Mouse (Mus musculus) CD4-positive, CD25-positive, alpha-beta regulatory T cell, adult 4 months (primary cell): Measurements from ENCODE around the gene Cartpt. TPM values are rescaled to one million over a fixed set of nuclear protein-coding genes. Genes with fewer than 3 reads are reported as not detected.
"Not testable (repeated sequence)": the region's sequence is repeated elsewhere in the genome, so short reads cannot be mapped to it uniquely, and the experiment has no call there.

Experiments
- ATAC-seq: one replicate; pipeline ENCODE4 v1.8.0; 2017
- polyA plus RNA-seq, 2 experiments: library from polyadenylated mRNA; unstranded; fragments of 100-300 nt; shearing (Covaris generic); gene quantifications; one replicate each; pipeline ENCODE4 v1.2.1; 2017

The Cartpt gene
- polyA plus RNA-seq, result not detected

DNA sequence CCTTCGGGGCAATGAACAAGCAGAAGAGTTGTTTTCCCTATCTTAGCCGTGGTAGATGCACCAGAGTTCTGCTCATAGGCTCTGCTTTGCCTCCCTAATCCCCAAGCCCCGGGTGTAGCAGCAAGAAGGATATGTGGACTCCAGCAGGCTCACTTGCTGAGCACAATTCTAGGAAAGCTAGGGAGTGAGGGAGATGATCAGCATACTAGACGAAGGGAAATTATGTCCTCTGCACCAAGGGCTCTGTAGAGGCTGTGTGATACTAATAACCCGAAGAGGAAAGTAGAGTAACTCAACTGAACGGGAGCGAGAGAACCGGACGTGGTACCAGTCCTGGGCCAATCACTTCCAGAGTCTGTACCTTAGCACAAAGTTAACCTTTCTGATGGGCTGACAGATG is at the start of gene Cartpt:
TSS of gene Cartpt (minus strand) at position 127 of the 400 bp plus-strand sequence.
- ATAC-seq, result no peak

DNA sequence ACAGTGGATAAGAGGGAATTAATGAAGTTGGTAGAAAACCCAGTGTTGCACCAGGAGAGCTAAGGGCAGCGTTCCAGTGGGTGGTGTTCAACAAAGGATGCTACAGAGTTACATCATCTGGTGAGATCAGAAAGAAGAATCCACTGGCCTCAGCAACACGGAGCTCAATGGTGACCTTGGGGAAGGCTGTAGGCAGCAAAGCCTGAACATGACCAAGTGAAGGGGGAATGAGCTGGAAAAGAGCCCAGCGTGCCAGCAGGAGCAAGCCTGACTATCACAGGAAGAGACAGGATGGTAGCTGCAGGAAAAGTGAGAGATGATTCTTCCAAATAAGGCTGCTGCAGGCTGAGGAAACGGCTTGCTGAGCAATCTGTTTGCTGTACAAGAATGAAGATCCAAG is 46.5 kb upstream of the Cartpt start:
- ATAC-seq, result no peak

DNA sequence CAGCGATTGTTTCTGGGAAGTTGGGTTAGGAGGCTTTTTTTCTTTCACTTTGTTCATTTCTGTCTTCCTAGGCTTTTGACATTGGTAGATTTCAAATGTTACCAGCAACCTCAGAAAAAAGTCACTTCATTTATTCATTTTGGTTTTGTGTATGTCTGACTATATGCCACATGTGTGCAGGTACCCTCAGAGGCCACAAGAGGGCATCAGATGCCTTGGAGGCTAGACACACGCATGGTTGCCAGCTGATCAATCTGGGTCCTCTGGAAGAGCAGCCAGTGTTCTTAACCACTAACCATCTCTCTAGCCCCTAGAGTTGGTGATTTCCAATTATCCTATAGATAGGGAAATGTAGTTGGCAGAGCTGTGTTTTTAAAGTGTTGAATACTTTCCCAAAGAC is 42.6 kb upstream of the Cartpt start:
- no peak for ATAC-seq

DNA sequence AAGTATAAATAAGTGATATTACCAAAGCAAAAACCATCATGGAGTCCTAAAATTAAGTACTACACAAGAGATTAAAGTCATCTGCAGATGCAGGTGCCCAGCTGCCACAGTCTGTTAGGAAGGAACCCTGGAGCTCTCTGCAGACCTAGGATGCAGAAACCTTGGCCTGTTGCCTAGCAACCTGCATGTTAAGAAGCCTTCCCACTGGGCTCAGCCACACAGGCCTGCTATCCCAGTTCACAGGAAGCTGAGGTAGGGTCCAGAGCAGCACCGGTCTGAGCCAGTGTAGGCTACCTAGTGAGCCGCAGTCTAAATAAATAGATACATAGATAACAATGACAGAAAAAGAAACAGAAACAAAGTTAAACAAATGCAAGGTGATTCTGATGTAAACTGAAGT is 39.7 kb upstream of the Cartpt start:
- no peak for ATAC-seq

DNA sequence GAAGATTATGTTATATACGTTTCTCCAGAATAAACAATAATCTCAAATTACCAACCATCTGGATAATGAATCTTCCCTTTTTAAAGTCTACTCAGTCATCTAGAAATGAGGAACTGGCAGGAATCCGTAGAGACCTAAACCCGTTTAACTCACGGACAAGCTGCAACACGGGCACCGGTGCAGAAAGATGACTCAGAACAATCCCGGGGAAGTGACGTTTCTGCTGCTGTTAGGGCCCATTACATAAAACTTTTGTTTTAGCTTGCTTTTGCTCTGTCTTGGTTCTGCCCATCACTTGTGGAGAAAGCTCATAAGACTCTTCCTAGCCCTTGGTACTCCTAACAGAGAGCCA is 38.4 kb upstream of the Cartpt start:
- no peak for ATAC-seq

DNA sequence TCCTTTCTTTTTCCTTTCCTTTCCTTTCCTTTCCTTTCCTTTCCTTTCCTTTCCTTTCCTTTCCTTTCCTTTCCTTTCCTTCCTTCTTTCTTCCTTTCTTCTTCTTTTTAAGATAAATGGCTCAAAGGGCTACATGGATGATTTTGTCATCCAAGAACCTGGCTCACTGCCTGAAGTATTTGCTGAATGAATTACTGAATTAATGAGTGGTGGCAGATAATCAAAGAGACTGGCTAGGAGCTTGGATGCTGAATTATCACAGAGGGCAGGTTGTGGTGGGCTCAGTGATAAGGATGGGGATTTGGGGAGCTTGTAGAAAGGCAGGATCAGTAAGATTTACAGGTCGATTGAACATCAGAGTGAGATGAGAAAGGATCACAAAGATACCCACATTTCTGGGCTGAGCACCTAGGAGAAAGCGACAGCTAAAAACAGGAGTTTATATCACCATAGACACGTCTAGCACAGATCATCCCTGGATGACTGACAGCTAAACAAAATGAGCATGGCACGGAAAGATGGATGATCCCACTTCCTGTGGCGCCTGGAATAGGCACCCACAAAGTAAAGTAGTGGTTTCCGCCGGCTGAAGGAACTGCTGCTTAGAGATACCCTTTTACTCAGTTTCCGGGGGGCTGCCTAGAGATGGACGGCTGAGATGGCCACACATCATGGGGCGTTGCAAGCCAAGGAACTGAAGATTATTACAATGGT is 37.9 kb upstream of the Cartpt start:
- ATAC-seq, result no peak

DNA sequence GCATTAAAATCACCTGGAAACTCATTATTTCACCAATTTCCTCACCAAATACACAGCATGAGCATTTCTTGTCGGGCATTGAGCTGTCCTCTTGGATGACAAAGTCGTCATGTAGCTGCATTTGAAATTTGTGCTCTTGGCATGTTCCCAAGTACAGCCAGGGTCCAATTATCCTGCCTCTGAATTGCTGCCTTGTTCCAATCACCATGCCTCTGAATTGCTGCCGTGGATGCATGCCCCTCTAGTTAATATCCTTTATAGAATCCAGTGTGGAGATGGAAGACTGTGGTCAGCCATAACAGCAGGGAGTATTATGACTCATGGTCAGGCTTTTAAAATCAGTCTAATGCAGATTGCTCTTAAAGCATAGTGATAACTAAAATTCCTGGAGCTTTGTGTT is 36.9 kb upstream of the Cartpt start:
- no peak for ATAC-seq

DNA sequence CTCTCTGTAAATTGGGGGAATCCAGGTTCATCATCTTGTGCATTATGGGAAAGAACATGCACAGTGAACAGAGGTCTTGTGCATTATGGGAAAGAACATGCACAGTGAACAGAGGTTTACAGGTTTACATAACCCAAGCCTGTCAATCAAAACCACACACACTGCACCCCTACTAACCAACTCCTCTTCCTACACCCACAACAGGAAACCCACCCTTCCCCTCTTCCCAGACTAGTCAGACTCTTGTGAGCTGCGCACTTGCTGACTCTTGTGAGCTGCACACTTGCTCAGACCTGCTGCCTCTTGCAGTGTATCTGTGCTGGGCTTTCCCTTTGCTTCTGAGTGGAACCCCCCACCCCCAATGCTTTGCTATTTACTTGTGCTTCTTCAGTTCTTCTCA is 31.5 kb upstream of the Cartpt start:
- peak; percentile 49 for ATAC-seq

DNA sequence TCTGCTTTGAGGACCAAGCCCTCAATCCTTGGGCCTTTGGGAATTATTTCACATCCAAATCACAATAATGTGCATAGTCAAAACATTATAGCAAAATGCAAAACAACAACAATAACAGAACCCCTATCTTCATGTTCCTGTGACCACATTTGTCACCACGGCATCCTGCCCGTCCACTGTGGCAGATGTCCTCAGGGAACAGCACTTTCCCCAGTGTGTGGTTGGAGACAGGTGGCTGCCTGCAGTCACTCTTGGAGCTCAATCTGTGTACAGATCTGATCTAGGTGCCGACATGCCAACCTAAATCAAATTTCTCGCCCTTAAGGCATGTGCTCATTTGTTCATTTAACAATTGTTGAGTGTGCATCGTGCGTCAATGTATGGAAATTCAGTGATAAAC is 30.6 kb upstream of the Cartpt start:
- ATAC-seq, result no peak

DNA sequence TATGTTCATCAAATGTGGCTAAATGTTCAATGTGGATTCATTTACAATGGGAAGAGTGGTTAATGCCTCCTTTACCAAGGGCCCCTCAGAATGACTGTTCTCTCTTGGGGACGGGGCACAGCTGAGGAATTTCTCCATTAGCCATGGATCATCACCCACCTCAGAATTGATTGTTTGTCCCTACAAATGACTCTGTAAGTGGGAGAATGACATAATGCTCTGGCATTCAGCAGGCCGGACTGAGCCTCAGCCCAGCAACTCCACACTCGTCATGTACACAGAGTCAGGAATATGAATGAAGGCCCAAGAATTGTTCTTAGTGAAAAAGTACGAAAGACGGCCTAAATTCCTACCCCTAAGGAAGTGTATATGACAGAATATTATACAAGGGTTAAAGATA is 25.4 kb upstream of the Cartpt start:
- ATAC-seq, result no peak

DNA sequence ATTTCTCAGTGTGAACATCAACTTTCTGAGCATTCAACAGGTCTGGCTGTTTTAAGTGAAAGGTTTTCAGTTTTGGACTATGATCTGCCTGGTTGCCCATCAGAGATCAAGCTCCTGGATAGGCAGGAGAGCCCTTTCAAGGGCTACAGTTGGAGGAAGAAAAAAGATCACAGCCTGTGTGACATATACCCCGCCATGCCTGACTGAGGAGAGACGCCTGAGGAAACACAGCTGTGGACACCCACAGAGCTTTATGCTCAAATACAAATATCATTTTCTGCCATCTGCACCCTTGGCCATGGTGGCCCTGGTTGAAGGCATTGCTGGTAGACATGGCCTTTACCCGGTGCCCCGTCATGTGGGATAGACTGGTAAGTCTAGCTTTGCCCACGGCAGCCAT is 14.7 kb upstream of the Cartpt start:
- ATAC-seq, result no peak

DNA sequence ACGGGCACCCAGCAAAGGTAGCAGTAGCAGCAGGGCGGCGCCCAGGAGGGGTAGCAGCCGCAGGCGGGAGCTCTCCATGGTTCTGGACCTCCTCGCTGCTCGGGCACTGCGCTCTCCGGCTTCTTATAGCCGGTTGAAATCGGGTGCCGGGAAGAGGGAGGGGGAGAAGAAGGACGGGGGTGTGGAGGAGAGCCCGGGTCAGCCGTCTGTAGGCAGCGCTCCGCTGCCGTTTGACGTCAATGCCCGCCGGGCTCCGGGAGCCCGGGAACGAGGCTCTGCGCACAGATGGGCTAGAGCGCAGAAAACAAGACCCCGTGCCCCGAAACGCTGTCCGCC is 366 bp downstream of the Cartpt start:
- ATAC-seq, result no peak

DNA sequence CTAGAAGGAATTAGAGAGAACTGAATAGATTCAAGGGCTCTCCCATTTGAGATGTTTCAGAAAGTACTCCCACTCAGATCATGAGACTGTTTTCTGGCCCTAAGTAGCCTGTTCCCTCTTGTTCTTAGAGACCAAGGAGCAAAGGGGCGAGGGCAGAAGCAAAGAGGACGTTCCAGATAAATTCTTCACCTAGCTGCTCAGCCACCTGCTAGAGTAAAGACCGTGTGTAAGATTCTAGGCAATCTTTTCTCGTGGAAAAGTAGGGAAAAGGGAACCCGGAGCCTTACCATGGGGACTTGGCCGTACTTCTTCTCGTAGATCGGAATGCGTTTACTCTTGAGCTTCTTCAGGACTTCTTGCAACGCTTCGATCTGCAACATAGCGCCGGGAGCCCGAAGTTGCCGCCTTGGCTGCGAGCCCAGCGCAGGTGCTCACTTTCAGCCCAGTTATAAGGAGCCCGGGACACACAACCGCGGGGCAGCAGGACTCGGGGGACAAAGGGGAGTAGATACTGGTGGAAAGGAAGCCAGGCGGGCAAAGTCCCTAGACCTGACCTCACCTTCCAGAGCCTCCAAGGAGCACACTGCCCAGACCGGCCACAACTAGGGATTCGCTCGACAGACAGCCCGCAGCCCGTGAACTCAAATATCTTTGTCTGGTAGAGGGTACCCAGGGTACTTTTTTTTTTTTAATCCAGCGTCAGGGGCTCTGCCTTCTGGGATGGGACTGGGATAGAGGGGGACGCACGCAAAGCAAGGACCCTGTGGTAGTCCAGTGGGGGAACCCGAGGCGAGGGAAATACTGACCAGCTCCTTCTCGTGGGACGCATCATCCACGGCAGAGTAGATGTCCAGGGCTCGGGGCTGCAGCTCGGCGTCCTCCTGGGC is 978 bp downstream of the Cartpt start:
- ATAC-seq, result no peak

DNA sequence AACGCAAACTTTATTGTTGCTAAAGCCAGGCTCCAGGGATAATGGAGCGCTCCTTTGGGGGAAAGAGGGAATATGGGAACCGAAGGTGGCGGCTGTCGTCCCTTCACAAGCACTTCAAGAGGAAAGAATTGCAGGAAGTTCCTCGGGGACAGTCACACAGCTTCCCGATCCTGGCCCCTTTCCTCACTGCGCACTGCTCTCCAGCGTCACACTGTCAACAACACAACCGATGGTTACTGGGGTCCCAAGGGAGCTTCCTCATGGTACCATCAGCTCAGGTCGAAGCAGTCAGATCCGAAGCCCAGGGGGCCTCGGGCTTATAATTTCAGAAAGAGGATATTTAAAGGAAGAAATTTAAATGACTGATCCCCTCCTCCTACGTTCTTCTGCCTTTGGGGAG is 2.1 kb downstream of the Cartpt start:
- ATAC-seq, result no peak

DNA sequence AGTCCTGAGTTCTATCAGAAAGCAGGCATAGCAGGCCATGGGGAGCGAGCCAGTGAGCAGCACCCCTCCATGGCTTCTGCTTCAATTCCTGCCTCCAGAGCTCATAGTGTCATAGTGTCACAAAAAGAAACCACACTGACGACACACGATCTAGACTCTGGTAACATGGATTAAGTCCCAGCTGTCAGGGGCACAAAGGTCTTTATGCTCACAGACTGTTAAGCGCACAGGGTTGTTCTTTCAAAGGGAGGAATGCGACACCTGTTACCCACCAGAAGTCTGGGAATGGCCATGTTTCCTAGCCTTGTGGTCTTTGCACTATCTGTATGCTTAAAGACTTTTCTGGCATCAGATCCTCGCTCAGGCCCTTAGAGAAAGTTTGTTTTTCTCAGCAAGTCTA is 15.3 kb downstream of the Cartpt start:
- no peak for ATAC-seq

DNA sequence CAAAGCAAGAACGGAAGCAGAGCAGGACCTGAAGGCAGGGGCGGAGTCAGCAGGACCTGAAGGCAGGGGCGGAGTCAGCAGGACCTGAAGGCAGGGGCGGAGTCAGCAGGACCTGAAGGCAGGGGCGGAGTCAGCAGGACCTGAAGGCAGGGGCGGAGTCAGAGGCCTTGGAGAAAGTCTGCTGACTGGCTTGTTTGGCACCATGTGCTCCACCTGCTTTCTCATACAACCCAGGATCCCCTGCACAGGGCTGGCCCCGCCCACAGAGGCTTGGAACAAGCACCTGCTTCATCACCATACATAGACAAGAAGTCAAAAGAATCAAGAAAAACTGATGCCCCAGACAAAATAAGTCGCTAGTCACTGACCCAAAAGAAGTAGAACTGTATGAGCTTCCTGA is 19.1 kb downstream of the Cartpt start:
- ATAC-seq, result not testable (repeated sequence)

DNA sequence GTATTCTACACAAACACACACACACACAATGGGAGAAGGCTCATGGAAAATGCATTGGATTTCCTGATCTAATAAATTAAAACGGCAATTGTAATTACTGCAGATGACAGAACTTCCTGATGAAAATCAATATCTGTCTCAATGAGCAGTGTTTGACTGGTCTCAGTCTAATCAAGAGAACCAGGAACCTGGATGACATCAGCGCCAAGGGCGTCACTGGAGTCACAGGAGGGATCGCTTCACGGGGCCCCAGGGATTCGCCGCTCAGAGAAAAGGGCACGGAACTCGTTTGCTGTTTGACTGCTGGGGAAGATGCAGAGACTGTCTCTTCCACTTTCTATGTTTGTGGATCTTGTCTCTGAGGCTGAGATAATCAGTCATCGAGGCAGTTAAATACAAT is 21.2 kb downstream of the Cartpt start:
- no peak for ATAC-seq

DNA sequence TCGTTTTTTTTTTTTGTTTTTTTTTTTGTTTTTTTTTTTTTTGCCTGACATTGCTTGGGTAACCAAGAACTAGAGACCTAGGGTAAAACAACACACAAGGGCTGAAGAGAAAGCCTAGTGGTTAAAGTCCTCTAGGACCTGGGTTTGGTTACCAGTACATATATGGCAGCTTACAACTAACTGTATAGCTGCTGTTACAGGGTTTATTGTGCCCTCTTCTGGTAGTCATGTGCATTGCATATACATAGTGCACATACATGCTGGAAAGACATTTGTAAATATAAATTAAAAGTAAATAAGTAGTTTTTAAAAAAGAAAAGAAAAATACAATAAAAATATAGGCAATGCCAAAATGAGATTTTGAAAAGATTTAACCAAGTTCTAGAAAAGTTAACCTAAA is 28.8 kb downstream of the Cartpt start:
- ATAC-seq, result no peak

DNA sequence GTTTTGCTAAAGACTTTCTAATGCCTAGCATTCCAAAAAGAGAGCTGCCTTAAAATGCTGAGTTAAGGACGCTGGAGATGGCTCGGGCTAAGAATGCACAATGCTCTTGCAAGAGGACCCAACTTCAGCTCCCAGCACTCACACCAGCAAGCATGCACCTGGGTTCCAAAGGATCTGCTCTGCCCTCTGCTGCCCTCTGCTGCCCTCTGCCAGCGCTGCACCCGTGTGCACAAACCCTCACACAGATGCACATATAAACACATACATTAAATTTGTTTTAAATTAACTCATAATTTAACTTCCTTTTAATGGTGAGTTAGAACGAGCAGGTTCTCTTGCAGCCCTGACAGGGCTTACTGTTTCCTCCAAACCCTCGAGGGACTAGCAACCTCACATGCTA is 32.5 kb downstream of the Cartpt start:
- no peak for ATAC-seq

DNA sequence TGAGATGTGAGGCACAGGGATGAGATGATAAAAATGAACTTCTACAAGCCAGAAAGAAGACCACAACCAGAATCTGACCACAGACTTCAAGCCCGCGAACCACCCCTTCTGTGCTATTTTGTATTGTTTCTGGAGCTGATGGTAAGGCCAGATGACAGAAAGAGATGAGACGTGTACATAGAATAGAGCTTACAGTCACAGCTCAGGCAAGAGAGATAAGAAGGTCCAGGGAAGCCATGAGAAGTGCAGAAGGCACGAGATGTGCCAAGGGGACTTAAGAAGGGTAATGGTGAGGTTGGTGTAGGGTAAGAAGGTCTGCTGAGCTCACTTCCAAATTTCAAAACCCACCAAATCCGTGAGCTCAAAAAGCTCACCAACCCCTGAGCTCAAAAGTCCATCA is 36.6 kb downstream of the Cartpt start:
- no peak for ATAC-seq

DNA sequence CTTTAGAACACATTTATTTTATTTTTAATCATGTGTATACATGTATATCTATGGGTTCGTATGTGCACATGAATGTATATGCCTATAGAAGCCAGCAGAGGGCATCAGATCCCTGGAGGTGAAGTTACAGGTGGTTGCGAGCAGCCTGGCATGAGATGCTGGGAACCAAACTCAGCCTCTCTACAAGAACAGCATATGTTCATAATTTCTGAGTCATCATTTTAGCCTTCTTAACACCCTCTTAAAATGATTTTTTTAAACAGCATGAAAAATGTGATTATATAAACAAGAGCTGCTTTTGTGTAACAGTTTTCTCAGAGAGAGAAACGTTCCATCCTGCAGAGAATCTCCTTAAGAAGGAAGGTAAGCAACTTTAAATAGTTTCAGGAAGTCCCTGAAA is 40.2 kb downstream of the Cartpt start:
- no peak for ATAC-seq

DNA sequence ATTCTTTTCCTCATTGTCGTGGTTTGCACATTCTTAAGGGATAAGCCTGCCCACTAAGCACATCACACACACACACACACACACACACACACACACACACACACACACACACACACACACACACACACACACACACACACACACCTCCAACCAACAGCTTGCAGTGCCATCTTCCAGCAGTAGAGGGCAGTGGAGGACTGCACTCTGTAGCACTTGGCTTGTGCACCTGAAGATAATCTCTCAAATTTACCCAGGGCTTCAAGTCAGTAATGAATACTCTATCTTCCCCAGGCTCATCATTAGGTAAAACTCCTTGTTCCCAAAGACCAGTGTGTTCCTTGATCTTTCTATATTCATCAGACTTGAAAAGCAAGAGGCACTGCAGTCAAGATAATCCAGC is 41.8 kb downstream of the Cartpt start:
- ATAC-seq, result no peak

DNA sequence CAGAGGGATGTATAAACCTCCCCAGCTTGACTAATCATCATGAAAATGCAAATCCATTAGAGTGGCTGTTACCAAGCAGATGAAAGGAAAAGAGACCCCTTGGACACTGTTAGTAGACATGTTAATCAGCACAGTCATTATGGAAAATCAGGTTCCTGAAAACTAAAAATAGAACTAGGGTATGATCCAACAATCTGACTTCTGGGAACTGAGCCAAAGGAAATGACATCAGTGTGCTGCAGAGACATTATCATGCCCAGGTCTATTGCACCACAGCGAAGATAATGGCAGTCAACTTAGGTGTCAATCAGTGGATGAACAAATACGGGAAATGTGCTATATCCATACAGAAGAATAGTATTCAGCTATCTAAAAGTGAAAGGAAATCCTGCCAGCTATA is 43.0 kb downstream of the Cartpt start:
- ATAC-seq, result no peak

DNA sequence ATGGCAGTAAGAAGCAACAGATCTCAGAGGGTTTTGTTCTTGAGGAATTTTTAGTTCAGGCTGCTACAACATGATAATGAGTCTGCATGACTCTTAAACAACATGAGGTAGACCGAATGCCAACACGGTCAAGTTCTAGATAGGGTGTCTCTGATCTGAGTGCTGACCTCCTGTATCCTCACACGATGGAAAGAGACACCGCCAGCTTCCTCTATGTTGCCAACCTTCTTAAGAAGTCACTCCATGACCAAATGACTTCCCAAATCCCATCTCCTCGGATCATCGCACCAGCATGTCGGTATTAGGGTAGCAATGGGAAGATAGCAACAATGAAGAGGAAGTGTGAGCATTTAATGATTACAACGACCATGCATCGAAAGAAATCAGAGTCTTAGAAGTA is 43.6 kb downstream of the Cartpt start:
- no peak for ATAC-seq

DNA sequence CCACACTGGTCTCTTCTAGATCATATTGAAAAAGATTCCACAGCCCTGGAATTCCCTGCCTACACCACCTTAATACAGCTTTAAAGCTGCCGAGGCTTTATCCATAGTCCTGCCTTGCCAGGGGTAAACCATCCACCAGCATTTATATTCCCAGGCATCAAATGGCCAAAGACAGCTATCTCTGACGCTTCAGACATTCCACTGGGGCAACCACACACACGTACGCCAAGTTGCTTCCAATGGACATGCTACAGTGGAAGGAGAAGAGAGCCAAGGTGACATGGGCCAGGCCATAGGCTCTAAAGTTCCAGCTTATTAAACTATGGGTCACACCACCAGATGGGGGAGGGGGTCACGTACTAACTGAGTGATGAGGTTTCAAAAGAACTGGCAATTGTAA is 45.7 kb downstream of the Cartpt start:
- ATAC-seq, result no peak
